Mouse (Mus musculus) CD4-positive, CD25-positive, alpha-beta regulatory T cell, adult 2 months (primary cell): Measurements from ENCODE around the gene Slc9b2.

Source experiments
- DNase-seq: peaks from one replicate; pipeline ENCODE4 v3.0.0-alpha.2; 2012; ENCODE audit warnings: low read depth, low spot score

The Slc9b2 gene

DNA sequence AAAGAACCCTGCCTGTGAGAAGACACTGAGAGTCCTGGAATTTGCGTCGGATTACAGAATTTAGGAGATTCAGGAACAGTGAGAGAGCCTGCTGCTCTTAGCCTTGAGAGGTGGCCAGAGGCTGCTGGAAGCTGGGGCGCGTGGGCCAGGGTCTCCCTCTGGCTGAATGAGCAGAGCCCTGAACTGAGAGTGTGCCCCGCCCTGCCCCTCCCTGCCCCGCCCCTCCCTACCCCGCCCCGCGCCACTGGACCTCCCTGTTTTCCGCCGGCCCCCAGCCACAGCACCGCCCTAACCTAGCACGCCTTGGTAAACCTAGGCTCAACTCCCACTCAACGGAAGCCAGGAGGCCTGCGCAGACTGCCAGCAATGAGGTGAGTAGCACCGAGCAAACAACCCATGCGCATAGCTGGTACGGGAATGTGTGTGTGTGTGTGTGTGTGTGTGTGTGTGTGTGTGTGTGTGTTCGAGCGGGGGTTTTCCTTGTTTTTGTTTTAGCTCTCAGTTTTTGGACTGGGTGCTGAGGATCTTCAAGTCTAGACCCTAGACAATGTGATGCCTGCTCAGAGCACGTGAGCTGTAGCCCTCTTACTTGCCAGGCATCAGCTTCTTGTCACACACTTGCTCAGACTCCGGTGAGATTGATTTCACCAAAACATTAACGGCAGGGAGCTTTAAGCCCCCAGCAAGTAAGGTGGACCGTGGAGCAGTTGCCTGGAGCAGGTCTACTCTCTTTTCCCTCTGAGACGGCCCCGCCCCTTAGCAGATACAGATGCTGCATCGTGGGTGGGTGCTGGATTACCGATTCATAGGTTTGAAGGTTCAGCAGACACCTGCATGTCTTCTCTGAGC, at the start of gene Slc9b2:
TSS of gene Slc9b2 (plus strand) at position 290 of the 849 bp plus-strand sequence.
- DNase-seq = peak; percentile 88

DNA sequence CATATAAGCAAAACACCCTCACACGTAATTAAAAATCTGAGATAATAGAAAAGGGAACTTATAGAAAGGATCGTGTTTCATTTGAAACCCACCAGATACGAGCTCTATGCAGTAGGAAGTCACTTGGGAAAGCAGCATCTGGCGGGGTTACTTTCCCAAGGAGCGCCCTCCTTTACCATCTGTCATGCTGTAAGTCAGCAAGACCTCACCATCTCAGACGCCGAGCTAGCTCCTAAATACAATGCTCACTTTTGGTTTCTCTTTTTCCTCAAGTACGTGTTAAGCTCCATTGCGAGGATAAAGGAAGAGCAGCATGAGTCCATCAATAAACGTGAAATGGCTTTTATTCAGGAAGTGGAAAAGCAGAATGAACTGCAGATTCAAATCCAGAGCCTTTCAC, 48.6 kb upstream of the Slc9b2 start:
- no peak for DNase-seq

DNA sequence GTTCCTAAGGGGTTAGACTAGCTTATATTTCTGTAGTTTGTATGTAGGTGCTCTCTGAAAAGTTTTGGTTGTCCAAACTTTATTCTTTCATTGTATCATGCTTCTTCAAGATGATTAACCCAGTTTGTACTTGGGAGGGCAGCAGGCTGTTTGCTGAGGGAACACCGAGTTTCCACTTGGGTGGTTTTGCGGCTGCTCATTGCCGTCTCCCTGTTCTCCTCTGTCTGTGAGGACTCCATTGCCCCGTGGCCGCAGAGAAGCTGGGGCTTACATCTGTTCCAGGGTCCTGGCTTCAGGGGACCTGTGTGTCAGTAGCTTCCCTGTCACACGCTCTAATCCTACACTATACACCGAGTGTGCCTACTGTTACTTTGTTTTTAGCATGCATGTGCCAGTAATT, 47.3 kb upstream of the Slc9b2 start:
- no peak for DNase-seq

DNA sequence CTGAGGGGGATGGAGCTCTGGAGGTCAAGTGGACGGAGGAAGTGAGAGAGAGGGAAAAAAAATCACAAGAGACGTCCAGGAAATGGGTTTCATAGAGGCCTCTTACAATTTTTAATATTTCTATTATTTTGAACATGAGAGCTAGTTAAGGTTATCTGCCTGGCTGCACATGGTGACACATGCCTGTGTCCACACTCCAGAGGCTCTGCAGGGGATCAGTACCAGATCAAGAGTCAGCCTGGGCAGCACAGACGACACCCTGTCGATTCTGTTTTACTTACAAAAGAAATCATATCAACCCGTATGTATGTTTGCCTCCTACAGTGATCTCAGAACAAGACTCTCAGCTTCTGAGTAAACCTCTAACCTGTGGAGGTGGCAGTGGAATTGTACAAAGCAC, 38.9 kb upstream of the Slc9b2 start:
- DNase-seq = no peak

DNA sequence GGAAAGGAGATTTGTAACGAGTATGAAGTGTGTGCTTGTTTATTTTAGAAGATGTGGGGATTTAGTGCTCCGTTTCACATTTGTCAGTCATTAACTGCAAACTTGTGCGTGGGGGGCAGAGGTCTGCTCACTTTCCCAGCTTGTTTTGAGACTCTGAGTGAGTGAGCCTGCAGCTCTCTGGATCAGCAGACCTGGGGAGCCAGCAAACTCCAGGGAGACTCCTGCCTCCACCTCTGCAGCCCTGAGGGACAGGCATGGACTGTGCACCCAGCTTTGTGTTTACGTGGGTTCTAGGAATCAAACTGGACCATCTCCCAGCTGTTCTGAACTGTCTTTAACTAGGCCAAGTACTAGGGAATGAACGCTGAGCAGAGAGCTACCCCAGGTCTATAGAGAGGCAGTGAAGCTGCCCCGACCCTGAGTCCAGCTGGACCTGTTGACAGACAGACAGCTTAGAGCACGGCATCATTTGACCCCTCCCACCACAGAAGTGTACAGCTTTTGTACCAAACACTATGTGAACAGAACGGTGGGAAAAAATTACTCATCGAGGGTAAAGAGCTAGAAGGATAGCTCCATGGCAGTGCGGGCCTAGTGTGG, 38.0 kb upstream of the Slc9b2 start:
- DNase-seq = no peak

DNA sequence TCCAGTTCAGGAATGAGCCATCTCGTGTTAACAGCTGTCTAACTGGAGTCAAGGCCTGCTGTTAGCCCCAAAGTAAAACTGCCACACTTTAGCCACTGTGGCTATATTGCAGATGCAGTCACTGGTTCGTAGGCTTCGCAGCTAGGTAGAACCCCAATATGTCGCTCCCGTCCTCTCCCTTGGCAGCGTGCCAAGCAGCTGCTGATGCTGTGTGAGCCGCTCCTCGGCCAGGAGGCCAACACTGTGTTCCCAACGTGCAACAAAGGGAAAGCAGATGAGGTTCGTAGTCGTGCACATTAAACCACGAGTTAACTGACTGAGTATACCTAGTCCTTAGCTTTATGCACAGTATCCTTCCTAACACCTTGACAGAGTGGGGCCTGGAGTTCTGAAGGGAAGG, 34.9 kb upstream of the Slc9b2 start:
- DNase-seq = no peak

DNA sequence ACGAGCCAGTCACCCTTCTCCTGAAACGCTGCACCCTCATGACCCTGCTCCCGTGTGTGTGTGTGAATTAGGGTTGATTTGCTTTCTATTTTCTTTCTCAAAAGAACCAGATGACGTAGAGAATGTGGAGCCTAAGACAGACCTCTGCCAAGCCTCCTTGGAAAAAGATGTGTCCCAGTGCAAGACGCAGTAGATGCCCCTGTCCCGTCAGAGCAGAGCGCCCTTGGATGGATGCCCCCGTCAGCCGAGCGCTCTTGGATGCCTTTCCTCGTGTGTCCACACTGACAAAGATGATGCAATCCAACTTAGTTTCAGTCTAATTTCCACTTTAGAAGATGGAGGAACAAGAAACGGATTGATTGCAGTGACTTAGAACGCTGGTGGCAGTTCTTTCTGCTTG, 34.5 kb upstream of the Slc9b2 start:
- no peak for DNase-seq

DNA sequence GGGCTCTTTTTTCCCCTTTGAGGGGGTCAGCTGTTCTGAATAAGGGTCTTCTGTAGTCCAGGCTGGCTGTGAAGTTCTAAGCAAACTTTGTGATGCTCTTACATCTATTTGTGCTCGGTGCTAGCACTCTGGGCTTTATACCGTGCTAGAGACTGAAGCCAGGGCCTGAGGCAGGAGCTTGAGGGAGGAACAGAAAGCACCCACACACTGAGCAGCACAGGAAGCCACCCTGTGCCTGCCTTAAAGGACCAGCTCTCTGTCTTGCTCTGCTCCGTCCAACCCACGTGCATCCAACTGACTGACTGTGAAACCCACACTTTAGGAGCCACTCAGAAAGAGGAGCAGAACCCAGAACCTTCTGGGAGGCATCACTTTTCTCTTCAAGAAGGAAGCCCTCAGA, 27.3 kb upstream of the Slc9b2 start:
- no peak for DNase-seq

DNA sequence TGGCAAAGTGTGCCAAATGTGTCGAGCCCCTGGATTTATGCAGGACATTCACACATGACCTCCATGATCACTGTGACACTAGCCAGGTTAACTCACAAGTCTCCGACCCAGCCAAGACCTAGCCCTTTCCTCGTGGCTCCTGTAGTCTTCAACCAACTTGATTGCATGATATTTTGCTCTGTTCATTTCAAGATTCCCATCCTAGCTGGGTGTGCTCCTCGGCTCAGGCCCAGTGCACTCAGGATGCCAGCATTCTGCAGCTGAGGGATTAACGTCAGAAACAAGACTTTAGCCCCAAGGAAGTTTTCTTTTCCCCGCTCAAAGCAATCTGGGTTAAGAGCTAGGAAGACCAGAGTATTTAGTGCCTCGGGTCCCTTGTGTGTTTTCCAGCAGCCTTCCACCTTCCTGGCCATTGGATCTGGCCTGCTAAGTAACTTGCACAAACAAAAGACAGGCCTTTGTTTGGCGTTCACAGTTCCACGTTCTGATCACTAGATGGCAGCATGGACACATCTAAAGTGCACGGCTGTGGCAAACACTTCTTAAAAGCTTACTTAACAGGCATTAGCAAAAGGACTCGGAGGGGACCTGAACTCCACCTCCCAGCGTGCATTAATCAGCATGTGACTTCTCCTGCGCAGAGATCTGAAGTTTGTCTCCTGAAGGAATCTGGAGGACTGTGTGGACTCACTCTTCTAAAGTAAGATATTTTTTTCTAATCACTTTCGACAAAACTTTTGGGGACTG, 26.7 kb upstream of the Slc9b2 start, which contains the start of gene Bdh2:
TSS of gene Bdh2 (plus strand) at position 553 of the 747 bp plus-strand sequence.
- peak; percentile 83 for DNase-seq

DNA sequence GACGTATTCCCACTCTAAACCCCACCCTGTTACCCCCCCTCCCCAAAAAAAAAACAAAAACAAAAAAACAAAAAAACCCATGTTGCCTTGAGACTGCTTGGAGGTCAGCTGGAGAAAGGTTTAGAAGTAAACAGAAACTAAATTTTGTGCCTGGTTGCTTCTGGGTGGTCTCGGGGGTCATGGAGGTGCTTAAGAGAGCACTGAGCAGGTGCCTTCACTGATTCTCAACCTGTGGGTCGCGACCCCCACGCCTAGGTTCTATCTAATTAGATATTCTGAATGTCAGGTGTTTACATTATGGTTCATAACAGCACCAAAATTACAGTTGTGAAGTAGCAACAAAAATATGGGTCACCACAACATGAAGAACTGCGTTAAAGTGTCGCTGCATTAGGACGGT, 25.8 kb upstream of the Slc9b2 start:
- DNase-seq = no peak

DNA sequence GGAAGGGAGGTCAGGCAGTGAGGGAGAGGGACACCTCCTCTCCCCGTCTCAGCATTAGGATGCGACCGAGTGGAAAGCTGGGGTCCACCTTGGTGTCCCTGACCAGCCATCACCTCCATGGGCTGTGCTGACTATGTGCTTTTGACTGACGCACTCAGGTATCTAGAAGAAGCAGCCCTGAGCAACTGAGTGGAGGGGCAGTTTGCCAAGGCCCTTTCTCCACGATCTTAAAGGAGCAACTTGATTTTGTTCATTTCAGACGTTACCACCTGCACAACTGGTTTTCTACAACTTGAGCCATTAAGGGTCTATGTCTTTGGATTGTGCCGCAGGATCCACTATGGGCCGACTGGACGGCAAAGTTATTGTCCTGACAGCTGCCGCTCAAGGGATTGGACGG, 22.2 kb upstream of the Slc9b2 start:
- no peak for DNase-seq

DNA sequence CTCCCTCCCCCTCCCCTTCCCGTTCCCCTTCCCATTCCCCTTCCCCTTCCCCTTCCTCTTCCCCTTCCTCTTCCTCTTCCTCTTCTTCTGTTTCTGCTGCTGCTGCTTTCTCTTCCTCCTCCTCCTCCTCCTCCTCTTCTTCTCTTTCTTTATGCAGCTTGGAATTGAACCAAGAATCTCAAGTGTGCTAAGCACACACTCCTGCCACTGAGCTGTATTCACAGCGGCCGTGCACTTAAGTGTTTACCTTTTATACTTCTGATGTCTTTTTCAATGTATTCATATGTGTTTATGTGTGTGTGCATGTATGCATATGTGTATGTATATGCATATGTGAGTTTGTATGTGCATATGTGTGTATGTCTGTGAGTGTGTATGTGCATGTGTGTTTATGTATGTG, 21.7 kb upstream of the Slc9b2 start:
- no peak for DNase-seq

DNA sequence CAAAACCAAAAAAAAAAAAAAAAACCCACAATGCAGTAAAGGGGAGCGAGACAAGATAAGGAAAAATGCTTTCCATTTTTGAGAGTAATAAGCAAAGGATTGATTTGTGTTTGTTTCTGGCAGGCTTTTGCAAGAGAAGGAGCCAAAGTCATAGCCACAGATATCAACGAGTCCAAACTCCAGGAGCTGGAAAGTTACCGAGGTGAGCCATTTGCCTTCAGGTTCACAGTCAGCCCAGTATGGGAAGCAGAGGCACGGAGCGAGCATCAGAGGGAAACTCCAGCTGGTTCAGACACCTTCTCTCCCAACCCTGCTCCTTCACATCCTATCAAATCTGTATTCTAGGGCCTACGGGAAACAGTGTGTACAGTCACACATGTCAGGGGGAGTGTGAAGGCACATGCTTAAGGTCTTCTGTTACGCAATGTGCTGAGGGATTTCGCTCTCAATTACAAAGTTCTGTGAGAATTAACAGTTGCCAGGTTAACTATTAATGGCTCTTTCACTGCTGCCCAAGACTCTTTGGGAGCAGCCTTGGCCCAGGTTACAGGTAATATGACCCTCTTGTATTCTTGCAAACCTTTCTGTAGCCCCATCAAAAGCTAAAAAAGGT, 19.3 kb upstream of the Slc9b2 start:
- DNase-seq = no peak

DNA sequence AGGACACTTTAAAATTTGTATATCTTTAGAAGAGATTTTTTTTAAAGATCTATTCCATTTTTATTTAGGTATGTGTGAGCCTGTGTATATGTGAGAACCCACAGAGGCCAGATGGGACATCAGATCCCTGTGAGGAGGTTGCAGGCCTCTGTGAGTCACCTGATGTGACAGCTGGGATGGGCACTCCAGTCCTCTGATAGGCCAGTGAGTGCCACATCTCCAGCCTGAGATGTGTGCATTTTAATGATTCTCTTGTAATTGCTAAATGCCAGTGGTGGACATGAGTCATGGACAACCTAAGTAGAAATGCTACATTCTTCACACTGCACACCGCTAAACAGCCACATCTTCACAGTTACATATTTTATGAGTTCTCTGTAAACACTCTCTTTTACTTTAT, 18.4 kb upstream of the Slc9b2 start:
- DNase-seq = no peak

DNA sequence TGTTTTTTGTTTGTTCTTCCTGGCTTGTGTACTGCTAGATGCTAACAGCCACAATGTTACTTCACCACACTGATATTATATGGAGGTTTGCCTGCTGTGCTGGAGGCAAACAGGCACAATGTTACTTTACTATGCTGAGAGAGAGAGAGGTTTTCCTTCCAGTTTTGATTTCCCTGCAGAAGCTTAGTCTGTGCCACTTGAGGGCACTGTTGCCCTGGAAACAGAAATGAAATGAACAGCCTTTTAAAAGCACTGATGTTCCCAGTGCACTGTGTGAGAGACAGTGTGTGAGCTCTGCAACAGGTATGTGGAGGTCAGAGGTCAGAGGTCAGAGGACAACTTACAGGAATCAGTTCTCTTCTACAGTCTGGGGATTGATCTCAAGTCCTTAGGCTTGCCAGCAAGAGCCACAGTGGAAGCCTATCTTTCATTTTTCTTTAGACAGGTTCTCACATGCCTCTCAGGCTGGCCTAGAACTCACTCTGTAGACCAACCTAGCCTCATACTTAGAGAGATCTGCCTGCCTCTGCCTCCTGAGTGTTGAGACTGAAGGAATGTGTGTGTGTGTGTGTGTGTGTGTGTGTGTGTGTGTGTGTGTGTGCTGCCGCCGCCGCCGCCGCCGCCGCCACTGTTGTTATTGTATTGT, 17.1 kb upstream of the Slc9b2 start:
- DNase-seq = peak; percentile 83

DNA sequence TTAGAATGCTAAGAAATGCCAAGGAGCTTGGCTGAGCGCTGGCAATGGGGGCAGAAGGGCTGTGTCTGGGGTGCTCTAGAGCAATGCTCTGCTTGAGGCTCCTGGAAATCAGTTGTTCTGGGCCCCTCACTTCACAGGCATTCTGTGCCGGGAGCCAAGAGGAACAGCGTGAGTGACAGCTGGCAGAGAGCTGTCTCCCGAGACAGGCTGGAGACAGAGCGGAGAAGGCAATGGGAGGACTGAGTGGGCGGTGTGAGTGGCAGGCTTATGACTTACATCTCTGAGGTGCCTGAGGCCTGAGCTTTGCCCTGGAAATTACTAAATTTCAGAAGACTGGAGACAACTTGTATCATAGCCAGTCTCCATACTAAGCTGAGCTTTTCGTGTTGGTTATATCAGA, 13.8 kb upstream of the Slc9b2 start:
- DNase-seq = no peak

DNA sequence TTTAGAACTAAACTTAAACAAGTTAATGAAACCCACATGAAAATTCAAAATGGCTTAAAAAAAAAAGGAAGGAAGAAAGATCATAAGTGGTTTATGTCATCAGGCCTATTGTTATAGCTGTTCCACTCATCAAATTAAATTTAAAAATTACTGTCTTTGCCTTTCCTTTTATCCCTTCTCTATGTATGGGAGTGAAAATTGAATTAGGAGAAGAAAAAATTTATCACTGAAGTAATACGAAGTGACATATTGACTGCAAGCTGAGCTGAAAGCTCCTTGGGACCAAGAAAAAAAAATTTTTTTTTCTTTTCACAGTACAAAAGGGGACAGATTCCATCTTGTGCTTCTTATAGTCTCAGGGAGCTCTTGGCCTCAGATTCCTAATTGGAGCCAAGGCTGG, 11.9 kb upstream of the Slc9b2 start:
- DNase-seq = no peak

DNA sequence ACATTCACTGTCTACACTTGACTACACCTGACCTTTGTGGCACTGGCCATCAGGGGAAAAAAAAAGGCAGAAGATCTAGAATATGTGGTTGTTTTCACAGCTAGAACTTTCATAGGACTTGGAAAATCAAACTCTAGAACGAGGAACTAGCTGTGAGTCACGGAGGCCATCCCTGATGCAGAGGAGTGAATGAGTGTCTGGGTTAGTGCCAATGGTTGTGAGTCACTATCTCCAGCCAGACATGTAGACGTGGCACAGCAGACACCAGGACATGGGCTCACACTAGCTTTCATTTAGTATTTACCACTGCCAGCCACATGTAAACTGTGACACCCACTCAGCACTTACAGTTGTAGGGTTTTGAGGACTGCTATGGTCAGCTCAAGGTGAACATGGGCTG, 8.9 kb upstream of the Slc9b2 start:
- DNase-seq = peak; percentile 39

DNA sequence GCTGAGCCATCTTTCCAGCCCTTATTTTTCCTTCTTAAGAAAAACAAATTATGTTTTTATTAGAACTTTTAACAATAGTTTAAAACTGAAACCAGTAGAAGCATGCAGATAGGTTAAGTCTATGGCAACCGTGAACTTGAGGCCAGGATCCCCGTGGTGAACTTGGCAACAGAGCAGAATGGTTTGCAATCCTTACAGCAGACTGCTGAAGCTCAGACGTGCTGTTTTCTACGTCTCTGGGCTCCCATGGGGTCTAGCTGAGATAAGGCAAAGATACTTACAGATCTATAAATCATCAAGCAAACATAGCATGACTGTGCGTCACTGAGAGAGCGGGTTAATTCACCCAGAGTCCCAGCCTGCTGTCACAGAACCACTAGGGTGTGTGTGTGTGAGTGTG, 7.4 kb upstream of the Slc9b2 start:
- DNase-seq = no peak

DNA sequence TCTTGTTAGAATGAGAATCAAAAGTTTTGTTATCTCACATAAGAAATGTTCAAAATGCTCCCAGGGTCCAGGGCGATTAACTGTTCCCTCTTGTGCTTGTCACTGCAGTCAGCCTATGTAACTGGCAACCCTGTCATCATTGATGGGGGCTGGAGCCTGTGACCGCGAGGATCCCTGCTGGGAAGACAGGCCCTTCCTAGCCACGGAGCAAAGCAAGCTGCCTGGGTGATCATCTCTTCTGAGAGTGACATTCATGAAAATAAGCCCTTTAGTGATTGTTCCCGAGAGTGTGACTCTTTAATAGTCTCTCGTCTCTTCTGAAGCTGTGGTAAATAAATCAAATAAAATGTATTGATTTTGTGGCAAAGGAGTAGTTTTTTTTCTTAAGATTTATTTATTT, 3.4 kb upstream of the Slc9b2 start:
- no peak for DNase-seq

DNA sequence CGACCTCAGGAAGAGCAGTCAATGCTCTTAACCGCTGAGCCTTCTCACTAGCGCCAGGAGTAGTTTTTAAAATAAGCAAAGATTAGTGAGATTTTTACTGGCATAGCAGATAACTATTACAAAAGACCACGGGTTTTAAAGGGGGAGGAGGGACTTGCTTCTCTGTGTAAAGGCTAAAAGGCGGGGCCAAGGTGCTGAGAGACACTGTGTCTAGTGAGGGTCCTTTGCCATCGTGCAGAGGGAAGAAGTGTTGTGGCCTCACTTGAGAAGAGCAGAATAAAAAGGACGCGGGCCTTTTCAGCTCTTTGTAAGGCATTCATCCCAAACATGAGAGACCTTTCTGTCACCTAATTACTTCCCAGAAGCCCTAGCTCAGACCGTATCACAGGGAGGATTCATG, 2.9 kb upstream of the Slc9b2 start:
- DNase-seq = no peak
